Mouse (Mus musculus): ENCODE measurements around the gene Slc23a4.

Slc23a4 gene

DNA sequence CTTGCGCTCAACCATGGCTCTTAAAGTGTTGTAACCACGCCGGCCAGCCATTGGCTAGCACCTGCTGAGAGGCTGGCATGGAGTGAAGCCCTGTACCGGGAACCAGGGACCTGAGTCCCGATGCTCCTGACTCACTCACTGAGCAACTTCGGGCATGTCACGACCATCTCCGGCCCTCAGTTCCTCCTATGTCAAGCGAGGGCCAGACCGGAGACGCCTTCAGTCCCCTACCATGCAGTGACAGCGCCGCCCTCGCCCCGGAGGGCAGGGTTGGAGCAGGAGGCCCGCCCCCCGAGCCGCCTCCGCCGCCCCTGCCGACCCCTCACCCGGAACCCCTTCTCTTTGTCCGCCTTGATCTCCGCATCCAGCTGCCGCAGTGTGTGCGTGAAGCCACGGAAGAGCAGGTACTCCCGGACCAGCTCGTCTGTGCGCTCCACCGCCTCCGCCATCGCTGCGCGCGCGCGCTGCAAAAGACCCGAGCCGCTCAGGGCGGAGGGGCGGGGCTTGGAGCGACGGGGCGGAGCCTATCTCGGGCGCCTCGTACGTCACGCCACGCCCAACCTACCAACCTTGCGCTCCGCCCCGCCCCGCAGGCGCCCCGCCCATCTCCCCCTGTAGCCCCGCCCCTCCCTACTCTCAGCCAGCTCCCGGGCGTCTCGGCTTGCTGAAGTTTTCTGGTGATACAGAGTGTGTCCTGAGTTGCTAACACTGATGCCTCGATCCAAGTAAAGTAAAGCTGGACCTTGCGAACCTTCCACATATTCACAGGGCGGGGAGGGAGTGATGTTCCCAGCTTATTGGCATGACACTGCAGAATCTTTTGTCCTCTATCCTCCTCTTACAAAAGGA is 77.6 kb downstream of the Slc23a4 start, which contains the start of gene Wdr91:
Gene Wdr91, minus strand, starts transcription at position 506 of the 849 bp plus-strand sequence.
- DNase-seq (ENCODE audit: low spot score), result peak; percentile 94

DNA sequence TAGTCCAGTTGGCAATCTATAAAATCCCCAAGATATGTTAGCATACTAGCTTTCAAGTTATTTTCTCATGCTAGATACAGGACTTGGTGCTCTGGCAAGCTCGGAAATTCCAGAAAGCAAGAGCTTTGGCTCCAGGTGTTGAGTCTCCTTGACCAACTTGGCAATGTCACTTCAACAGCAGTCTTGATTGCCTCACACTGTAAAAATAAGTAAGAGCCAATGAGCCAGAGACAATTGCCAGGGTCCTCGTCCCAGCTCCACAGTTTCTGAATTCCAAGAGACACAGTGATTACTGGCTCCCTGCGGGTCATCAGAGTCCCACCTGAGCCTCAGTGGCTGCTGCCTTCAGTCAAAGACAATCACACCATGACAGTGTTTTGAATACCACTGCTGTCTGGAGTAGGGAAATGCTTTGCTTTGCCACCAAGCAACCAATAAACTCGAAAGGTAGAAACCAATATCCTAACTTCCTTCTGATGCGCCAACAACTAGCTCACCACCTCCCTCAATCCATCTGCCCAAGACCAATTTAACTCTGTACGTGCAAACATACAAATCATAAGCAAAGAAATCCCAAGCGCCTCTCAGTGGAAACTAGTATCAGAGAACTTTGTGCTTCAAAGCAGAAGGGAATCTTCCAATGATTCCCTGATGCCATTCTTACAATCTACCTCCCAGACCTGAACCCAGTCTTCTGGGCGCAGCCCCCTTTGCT is 78.4 kb downstream of the Slc23a4 start:
- no peak for DNase-seq (ENCODE audit: low spot score)

DNA sequence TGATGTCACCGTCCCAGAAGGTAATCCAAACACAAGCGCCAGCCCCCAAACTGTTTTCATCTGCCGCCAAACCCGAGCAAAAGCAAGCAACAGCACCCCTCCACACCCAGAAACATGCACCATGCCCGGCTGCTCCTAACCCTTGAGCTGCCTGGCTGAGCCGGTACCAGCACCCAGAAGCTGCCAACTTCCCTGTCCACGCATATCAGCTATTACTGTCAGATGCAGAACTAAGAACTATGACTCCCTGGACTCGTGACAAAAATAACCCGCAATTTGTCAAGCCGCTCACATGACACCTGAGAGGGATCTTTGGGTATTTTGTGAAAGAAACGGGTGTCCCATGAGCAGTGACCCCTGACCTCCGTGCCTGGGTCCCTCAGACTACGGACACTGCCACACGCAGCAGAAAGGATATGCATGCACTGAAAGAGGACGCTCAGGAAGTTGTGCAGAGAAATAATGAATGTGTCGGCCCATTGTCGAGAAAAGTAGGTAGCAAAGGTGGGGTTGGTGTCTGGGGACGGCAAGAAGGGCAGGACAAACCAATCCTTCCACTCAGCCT is 80.4 kb downstream of the Slc23a4 start:
- no peak for DNase-seq (ENCODE audit: low spot score)

DNA sequence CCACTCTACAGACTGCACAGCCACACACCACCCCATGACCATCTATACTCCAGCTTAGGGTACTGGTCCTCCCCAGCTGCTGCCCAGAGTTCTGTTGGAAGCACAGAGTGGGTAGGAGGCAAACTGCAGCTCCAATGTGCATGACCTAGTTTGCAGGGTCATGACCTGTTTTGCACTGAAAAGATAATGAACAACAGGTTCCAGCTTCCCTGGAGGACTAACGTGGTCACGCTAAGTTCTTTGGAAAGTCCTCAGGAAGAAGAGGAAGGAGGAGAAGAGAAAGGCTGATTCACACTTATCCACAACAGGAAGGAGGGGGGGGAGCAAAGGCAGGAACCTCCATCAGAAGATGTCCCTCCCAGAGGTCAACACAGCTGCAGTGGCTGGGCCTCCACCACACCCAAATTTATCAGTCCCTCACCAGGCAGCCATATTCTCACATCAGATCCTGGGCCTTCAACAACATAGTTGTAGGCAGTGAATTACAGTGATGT is 81.0 kb downstream of the Slc23a4 start:
- DNase-seq (ENCODE audit: low spot score), result no peak

DNA sequence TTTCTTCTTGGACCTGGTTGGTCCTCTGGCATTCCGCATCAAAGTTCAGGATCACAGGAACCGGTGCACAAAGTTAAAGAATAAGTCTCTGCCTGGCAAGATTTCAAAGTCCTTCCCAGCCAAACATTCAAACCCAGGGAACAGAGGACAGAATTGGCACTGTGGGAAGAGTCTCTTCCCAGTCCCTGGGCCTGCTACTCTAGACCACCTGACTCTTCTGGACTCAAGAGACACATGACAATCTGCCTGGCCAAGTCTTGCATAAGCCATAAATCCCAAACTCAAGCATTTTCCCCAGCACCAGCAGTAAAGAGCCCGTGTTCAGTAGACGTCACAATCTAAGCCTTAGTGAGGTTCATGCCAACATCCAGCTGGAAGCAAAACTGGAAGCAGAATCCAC is 81.5 kb downstream of the Slc23a4 start:
- DNase-seq (ENCODE audit: low spot score), result no peak

DNA sequence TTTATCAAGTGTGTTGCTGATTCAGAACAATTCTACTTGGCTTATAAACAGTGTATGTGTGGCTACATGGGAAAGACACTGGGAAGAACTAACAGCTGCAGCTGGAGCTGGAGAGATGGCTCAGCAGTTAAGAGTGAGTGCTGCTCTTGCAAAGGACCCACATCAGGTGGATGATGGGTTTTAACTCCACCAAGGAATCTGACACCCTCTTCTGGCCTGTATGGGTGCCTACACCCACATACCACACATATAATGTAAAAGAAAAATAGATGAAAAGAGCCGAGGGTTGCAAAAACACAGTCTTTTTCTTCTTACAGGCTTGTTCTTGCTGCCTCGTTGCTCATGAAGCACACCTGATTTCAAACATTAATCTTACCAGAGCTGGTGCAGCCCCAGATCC is 82.1 kb downstream of the Slc23a4 start:
- no peak for DNase-seq (ENCODE audit: low spot score)

DNA sequence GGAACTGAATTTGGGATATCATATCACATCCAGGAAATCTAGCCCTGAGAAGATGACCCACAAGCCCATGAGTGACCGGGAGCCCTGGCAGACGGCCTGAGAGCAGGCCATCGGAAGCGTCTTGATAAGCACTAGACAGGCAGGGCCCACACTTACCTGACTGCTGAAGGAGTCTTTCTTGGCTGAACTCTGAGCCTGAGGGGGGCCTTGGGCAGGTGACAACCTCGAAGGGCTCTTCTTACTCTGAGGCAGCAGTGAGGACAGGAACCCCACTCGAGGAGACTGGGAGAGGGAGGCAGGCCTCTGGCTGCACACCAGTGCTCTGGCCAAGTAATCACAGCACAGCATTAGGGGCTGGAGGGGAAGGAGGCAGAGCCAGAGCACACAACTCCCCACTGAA is 83.8 kb downstream of the Slc23a4 start:
- no peak for DNase-seq (ENCODE audit: low spot score)

DNA sequence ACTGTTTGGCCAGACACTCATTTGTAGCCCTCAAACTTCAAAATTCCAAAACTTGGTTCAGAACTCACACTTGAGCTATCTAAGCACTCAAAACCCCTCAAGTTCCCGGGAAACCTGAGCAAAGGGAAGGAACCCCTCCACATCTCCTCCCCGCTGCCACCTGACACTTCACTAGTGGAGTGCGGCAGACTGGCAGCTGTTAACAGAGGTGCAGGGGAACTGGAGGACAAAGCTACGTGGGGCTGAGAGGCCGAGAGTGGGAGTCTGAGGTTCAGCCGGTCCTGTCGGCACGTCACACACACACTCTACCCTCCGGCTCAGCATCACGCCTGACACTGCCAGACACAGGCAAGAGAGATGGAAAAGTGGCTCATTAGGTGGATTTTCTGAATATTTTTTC is 84.4 kb downstream of the Slc23a4 start:
- DNase-seq (ENCODE audit: low spot score), result no peak

DNA sequence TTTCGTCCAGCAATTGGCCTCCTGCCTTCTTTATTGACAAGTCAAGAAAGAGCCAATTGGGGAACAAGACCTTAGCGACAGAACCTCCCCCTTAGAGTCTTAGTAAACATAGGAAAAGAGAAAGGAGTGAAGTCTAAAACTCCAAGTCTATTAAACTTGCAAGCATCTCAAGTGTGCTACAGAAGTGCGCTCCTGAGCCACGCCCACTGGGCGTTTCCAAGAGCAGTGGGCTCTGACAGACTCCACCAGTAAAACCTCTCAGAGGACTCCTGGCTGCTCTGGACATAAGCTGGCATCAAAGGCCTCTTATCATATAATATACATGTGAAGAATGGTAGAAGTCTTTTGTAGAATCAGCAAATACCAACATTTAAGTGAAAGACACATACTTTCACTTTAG is 84.8 kb downstream of the Slc23a4 start:
- no peak for DNase-seq (ENCODE audit: low spot score)

DNA sequence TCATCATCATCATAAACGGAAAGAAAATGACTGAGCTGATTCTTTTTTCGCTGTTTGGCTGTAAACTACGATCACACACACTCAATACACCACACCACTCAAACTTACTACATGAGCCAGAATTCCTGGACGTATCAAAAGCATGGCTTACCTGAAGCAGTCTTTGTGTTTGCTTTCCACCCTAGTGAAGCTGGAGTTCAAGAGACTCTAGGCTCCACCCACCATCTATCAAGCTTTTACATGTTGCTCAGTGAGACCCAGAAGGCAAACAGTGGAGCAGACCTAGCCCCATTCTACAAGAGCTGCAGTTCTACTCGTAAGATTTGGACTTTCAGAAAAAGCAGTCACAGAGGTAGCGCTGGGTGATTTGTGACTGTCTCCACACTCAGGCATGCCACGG is 85.6 kb downstream of the Slc23a4 start:
- DNase-seq (ENCODE audit: low spot score), result no peak

DNA sequence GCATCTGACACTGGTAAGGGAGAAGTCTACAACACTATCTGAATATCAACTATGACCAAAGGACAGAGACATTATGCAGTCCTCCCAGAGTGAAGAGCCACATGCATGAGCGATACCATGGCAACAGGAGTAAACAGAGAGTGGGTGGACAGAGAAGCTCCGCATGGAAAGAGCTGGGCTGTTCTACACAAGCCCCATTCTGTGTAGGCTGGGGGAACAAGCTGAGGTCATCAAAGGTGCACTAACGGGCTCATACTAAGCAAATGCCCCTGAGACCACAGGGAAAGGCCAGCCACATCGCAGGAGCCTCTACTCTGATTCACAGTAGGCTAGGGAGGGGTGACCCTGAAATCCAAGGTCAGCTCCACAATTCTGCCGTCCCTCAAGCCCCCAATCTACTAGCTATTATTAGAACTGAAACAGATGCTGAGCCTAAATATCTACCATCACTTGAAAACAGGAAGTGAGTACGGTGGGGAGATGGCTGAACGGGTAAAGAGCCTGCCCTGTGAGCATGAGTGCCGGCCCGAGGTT is 86.2 kb downstream of the Slc23a4 start:
- DNase-seq (ENCODE audit: low spot score), result no peak

DNA sequence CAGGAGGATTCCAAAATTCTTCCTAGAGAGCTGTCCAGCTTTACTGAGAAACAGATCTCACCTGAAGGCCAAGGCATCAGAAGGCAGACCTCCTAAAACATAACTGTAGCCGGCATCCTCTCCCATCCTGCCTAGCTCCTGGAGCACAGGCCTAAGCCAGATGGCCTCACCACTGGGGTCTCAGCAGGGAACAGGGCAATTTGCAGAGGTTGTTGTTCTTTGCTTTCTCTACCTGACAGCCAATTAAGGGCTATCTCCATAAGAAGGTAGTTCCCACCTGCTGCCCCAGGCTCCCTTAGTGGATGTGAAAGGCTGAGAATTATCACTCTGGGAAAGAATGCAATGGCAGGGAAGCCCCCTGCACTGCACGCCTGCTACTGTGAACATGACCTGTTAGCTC is 87.2 kb downstream of the Slc23a4 start:
- DNase-seq (ENCODE audit: low spot score), result no peak

DNA sequence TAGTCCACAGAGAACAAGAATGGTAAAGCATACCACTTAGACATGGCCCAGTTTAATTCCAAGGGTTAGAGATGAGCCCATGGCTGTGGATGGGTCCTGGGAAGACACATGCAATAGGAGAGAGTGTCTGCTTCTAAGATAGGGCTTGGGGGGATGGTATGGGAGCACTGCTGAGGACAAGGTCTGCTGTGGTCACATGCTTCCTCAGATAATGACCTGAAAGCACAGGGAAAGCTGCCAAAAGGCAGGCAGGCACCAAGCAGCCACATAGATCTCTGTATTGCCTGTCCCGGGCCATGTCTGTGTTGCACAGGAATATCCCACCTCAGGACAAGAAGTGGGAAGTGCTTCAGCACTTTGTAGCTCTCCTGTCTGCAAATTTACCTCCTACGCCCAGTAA is 89.1 kb downstream of the Slc23a4 start:
- no peak for DNase-seq (ENCODE audit: low spot score)

DNA sequence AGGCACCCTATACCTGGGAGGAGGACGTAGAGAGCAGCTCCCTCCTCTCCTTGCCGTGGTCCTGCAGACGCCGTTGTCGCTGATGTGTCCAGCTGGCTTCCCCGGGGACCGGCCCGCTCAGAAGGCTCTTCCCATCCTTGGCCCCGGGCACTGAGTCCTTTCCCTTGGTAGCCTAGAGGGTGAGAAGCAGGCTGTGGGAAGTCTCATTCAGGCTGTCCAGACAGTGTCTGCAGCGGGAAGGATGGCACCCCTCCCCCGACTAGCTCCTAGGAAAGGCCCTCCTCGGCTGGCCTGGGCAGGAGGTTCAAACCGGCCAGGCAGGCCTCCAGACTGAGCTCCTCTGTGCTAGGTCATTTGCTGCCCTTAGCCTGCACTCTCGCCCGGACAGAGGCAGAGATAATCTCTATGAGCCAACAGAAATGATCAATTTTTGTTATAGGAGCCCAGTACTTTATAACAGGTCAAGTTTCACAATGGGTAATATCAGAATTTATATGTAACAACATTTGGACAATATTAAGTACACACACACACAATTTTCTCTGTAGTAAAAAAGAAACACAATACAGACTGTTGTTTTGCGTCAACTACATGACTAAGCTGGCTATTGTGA is 91.9 kb downstream of the Slc23a4 start:
- no peak for DNase-seq (ENCODE audit: low spot score)

DNA sequence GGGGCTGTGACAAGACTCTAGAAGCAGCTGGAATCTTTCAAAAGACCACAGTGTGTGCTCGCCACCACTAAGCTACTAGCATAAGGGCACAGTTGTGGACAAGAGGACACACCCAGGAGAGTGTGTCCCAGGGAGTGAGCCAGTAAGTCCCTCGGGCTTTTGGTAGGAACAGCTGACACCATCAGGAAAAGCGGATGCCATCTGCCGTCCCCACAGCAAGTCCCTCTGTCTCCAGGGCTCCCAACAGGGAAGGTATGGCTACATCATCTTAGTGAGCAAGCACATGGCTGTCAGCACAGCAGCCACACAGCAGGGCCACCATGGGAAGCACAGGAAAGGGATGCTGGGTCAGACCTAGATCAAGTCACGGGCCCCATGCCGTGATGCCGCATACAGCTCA is 92.6 kb downstream of the Slc23a4 start:
- no peak for DNase-seq (ENCODE audit: low spot score)

Data from layer of hippocampus, adult 11-12 months (tissue).